8 mouse cellular contexts compared by ENCODE assay signal in the genomic region with DNA sequence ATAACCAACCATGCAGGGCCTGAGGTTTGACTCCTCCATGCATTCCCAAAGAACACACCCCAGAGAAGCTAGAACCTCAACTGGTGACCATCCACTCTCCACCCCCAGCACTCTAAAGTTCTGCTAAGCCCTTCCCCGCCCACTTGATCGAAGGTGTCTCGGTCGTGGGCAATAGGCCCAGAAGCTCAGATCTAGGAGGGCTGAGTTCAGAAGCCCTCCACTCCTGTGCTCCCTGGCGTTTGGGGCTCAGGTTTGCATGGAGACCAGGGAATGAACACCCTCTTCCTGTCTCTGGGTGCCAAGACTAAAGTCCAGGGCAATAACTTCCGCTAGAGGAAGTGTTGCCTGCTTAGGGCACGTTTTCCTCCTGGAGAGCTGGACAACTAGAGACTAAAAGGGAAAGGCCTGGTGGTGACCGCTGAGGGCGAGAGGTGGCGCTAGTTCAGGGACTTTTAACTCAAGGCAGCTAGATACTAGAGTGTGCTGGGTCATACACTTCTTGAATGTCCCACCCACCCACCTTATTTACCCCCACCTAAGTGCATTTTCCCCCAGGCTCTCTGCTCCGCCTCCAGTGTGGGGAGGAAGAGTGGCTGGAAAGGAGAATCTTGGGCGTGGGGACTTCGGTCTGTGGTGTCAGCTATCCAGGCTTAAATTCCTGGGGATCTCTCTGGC. TPM values are rescaled to one million over a fixed set of nuclear protein-coding genes. Genes with fewer than 3 reads are reported as not detected.
DNase-seq lines count a peak whose midpoint lies in the region; ATAC-seq lines count a peak whose summit lies in the region.

No protein-coding gene starts in this region.

- H3K9me3 ChIP-seq in hindbrain, embryonic 13.5 days, result no peaks in the 10 kb centered on the region
- peaks cover 9% of the 10 kb centered on the region for H3K9me3 ChIP-seq in megakaryocyte, embryonic 14.5 days

- peak; percentile 81 for DNase-seq in left cerebral cortex, postnatal 4 days
- no peak for DNase-seq in left cerebral cortex, adult 18-20 months (ENCODE audit: low spot score in 2 of 2)
- DNase-seq in embryo, embryonic 10 days (ENCODE audit: low spot score), result peak; percentile 82
- no peak for DNase-seq in spleen, postnatal 4 days (ENCODE audit: low spot score in 2 of 2)
- DNase-seq in gastrocnemius, postnatal 10 days, result no peak
- DNase-seq in thymus, postnatal 4 days, result no peak

- H3K9ac ChIP-seq in hindbrain, embryonic 13.5 days, result peak overlapping the region; percentile 31; the same call in 1 of the 2 replicates

- no peaks in the 10 kb centered on the region for H3K36me3 ChIP-seq in hindbrain, embryonic 13.5 days
- no peaks in the 10 kb centered on the region for H3K36me3 ChIP-seq in megakaryocyte, embryonic 14.5 days (replicated peaks; ENCODE audit: low read length)

- peak overlapping the region; percentile 23 for H3K4me3 ChIP-seq in hindbrain, embryonic 13.5 days
- H3K4me3 ChIP-seq in megakaryocyte, embryonic 14.5 days (replicated peaks), result peak overlapping the region; percentile 62

- peaks cover 56% of the 10 kb centered on the region for H3K4me1 ChIP-seq in hindbrain, embryonic 13.5 days (replicated peaks)
- H3K4me1 ChIP-seq in megakaryocyte, embryonic 14.5 days, result peaks cover 42% of the 10 kb centered on the region

- WGBS in hindbrain, embryonic 13.5 days, result 6% methylated on average over 13 of the region's 13 CpGs

- H3K27ac ChIP-seq in hindbrain, embryonic 13.5 days, result peak overlapping the region; percentile 55; the same call in 1 of the 2 replicates

- peak overlapping the region; percentile 45 for H3K4me2 ChIP-seq in hindbrain, embryonic 13.5 days

- intact Hi-C loops in left cerebral cortex, postnatal 4 days (cut with DNase I), result loop anchor here (10.0 kb wide), 3 partner anchors 117 to 507 kb away; no protein-coding TSS in a partner anchor

- ATAC-seq in hindbrain, embryonic 13.5 days (ENCODE audit: low FRiP score), result 0 out of 2 replicates have a peak, but pooled peaks have one; percentile 19

- H3K27me3 ChIP-seq in hindbrain, embryonic 13.5 days, result peaks cover 82% of the 10 kb centered on the region
- H3K27me3 ChIP-seq in megakaryocyte, embryonic 14.5 days (replicated peaks), result peaks cover 96% of the 10 kb centered on the region

RNA-seq across cellular contexts. Expression of a gene that starts 18.8 kb away (rescaled TPM):
- 10 to 100 TPM; 11.5 to 13.9 TPM for total RNA-seq in left cerebral cortex, postnatal 4 days (2021)
- total RNA-seq in left cerebral cortex, adult 18-20 months (2021), result 10 to 100 TPM in 1 of 2 experiments, 1 to 10 TPM in 1; 8.8 to 10.3 TPM
- polyA plus RNA-seq in hindbrain, embryonic 13.5 days (2015; fragmentation: Nextera tagmentation; extraction: Ambion mirVana), result 26.4 and 29.8 TPM in 2 replicates
- polyA plus RNA-seq in megakaryocyte, embryonic 14.5 days (2012; ENCODE audit: insufficient read depth, low replicate concordance), result 0.15 TPM in 1 of 2 replicates, not detected in the other
- total RNA-seq in gastrocnemius, postnatal 10 days (2021), result not detected

Comparison
In these comparisons a context has a peak if more than half of its experiments do, and no peak if none do; other contexts are left out.
1. DNase-seq: peak in left cerebral cortex, postnatal 4 days (single experiment) and embryo, embryonic 10 days (single experiment); none in left cerebral cortex, adult 18-20 months (0 of 2), spleen, postnatal 4 days (0 of 2), gastrocnemius, postnatal 10 days (single experiment) and thymus, postnatal 4 days (single experiment).
2. RNA of a gene that starts 18.8 kb away (total RNA-seq): 11.5 to 13.9 TPM in left cerebral cortex, postnatal 4 days and 8.8 to 10.3 TPM in left cerebral cortex, adult 18-20 months; not detected in gastrocnemius, postnatal 10 days; every median in the first group is over 4 times any median in the second.